Mouse (Mus musculus) heart, embryonic 11.5 days (tissue): ENCODE results near the gene Bhlha9. TPM values are rescaled to one million over a fixed set of nuclear protein-coding genes. Genes with fewer than 3 reads are reported as not detected.

ENCODE experiments used
- ATAC-seq: fragments of 200-750 bp; cut with Nextera tagmentation; replicated peaks from 2 replicates; pipeline ENCODE4 v1.8.0; 2017; ENCODE audit warnings: moderate library complexity; ENCODE audit not compliant: insufficient number of reproducible peaks, low FRiP score, low TSS enrichment
- H3K27ac ChIP-seq: fragments of 300-500 bp; sonication (generic); 2 replicates; pipeline ENCODE4 v1.5.1; 2014; ENCODE audit warnings: mild to moderate bottlenecking, low read depth, low read length
- H3K27me3 ChIP-seq: fragments of 300-500 bp; sonication (generic); 2 replicates; pipeline ENCODE4 v1.6.1; 2014; ENCODE audit warnings: mild to moderate bottlenecking, low read length, mixed read lengths; ENCODE audit not compliant: control insufficient read depth, insufficient read depth
- H3K36me3 ChIP-seq: fragments of 300-500 bp; sonication (generic); 2 replicates; pipeline ENCODE4 v1.6.1; 2014; ENCODE audit warnings: mild to moderate bottlenecking, low read length, moderate library complexity, mixed read lengths; ENCODE audit not compliant: control insufficient read depth, insufficient read depth
- H3K4me1 ChIP-seq: fragments of 300-500 bp; sonication (generic); 2 replicates; pipeline ENCODE4 v1.6.1; 2014; ENCODE audit warnings: low read length; ENCODE audit not compliant: control insufficient read depth, insufficient read depth
- H3K4me2 ChIP-seq: fragments of 300-500 bp; sonication (generic); 2 replicates; pipeline ENCODE4 v1.6.1; 2014; ENCODE audit warnings: mild to moderate bottlenecking, moderate library complexity
- H3K4me3 ChIP-seq: fragments of 300-500 bp; sonication (generic); 2 replicates; pipeline ENCODE4 v1.5.1; 2014; ENCODE audit warnings: low read depth, low read length
- H3K9ac ChIP-seq: fragments of 300-500 bp; sonication (generic); 2 replicates; pipeline ENCODE4 v1.6.1; 2014; ENCODE audit warnings: mild to moderate bottlenecking, low read depth, low read length, moderate library complexity
- H3K9me3 ChIP-seq: fragments of 300-500 bp; sonication (generic); replicated peaks from 2 replicates; pipeline ENCODE4 v1.6.1; 2016; ENCODE audit warnings: low read length; ENCODE audit not compliant: control insufficient read depth
- WGBS: fragments of 180-500 bp; shearing (Covaris S2); extraction: QIAGEN DNeasy Blood & Tissue Kit; methylation state at CpG from one replicate; pipeline ENCODE4 v1.1.7; 2014; ENCODE audit not compliant: insufficient replicate concordance; 5-methylcytosine and 5-hydroxymethylcytosine counted together
- polyA plus RNA-seq: library from polyadenylated mRNA; unstranded; fragments of >200 nt; fragmentation: Nextera tagmentation; extraction: Ambion mirVana; gene quantifications from 2 replicates; pipeline ENCODE4 v1.2.1, GENCODE M21; 2014

Bhlha9 gene
- polyA plus RNA-seq: 0.17 TPM in 1 of 2 replicates, not detected in the other

GRCm38 (mm10) chr11:76671871-76672475, at the start of gene Bhlha9:
Gene Bhlha9 (plus strand): TSS chr11:76672470.
- Histone ChIP-seq H3K4me3 (peak within 1 kb of the TSS; percentile 37), H3K9me3 (no peaks in the 10 kb centered on the region), H3K27ac (no peak within 1 kb of the TSS), H3K9ac (0 out of 2 replicates have a peak within 1 kb of the TSS, but pooled peaks have one; percentile 35), H3K4me2 (peak within 1 kb of the TSS; percentile 73), H3K4me1 (peaks cover 7% of the 10 kb centered on the region), H3K27me3 (peaks cover 69% of the 10 kb centered on the region), H3K36me3 (no peaks in the 10 kb centered on the region)
- WGBS: 55% methylated on average over 15 of the region's 15 CpGs
- ATAC-seq: no peak

GRCm38 (mm10) chr11:76622566-76623205, 49.6 kb upstream of the Bhlha9 start:
- H3K4me3 ChIP-seq: peak overlapping the region; percentile 69
- peak overlapping the region; percentile 64 for H3K9ac ChIP-seq
- ATAC-seq: peak; percentile 53; the same call in 1 of the 2 replicates
- no peaks in the 10 kb centered on the region for H3K9me3 ChIP-seq
- H3K27ac ChIP-seq: no peak overlapping the region
- peaks cover 10% of the 10 kb centered on the region for H3K4me1 ChIP-seq
- no peaks in the 10 kb centered on the region for H3K36me3 ChIP-seq
- WGBS: under 1% methylated on average over 62 of the region's 66 CpGs
- H3K27me3 ChIP-seq: peaks cover 8% of the 10 kb centered on the region
- peak overlapping the region; percentile 96 for H3K4me2 ChIP-seq

GRCm38 (mm10) chr11:76623206-76623961, 48.9 kb upstream of the Bhlha9 start:
- under 1% methylated on average over 71 of the region's 72 CpGs for WGBS
- Histone ChIP-seq H3K9ac (peak overlapping the region; percentile 64), H3K27me3 (peaks cover 8% of the 10 kb centered on the region), H3K9me3 (no peaks in the 10 kb centered on the region), H3K4me1 (peaks cover 13% of the 10 kb centered on the region), H3K36me3 (no peaks in the 10 kb centered on the region), H3K4me2 (peak overlapping the region; percentile 96), H3K4me3 (peak overlapping the region; percentile 69), H3K27ac (no peak overlapping the region)
- peak; percentile 78 for ATAC-seq

GRCm38 (mm10) chr11:76624071-76624470, 48.2 kb upstream of the Bhlha9 start:
- Histone ChIP-seq H3K9me3 (no peaks in the 10 kb centered on the region), H3K36me3 (no peaks in the 10 kb centered on the region), H3K27ac (no peak overlapping the region), H3K27me3 (peaks cover 8% of the 10 kb centered on the region), H3K4me3 (peak overlapping the region; percentile 69; the same call in 1 of the 2 replicates), H3K9ac (no peak overlapping the region; the same call in 1 of the 2 replicates), H3K4me1 (peaks cover 20% of the 10 kb centered on the region), H3K4me2 (peak overlapping the region; percentile 96)
- WGBS: 48% methylated on average over 10 of the region's 10 CpGs
- ATAC-seq: no peak

GRCm38 (mm10) chr11:76624881-76625280, 47.4 kb upstream of the Bhlha9 start:
- no peaks in the 10 kb centered on the region for H3K9me3 ChIP-seq
- H3K4me1 ChIP-seq: peaks cover 21% of the 10 kb centered on the region
- no peak for ATAC-seq
- H3K4me3 ChIP-seq: no peak overlapping the region
- no peaks in the 10 kb centered on the region for H3K36me3 ChIP-seq
- no peak overlapping the region for H3K27ac ChIP-seq
- peaks cover 8% of the 10 kb centered on the region for H3K27me3 ChIP-seq
- WGBS: 79% methylated on average over 3 of the region's 3 CpGs
- no peak overlapping the region for H3K9ac ChIP-seq
- no peak overlapping the region for H3K4me2 ChIP-seq

GRCm38 (mm10) chr11:76628613-76629012, 43.7 kb upstream of the Bhlha9 start:
- no peaks in the 10 kb centered on the region for H3K36me3 ChIP-seq
- peaks cover 16% of the 10 kb centered on the region for H3K4me1 ChIP-seq
- peak overlapping the region; percentile 19 for H3K4me2 ChIP-seq
- no peak overlapping the region for H3K4me3 ChIP-seq
- no peaks in the 10 kb centered on the region for H3K9me3 ChIP-seq
- H3K27me3 ChIP-seq: peaks cover 3% of the 10 kb centered on the region; the same call in 1 of the 2 replicates
- 0 out of 2 replicates have a peak overlapping the region, but pooled peaks have one; percentile 31 for H3K27ac ChIP-seq
- H3K9ac ChIP-seq: no peak overlapping the region
- ATAC-seq: no peak
- 18% methylated on average over 5 of the region's 5 CpGs for WGBS

- 34% methylated on average over 2 of the region's 2 CpGs for WGBS
- Histone ChIP-seq H3K27ac (no peak overlapping the region), H3K9ac (no peak overlapping the region), H3K4me3 (no peak overlapping the region), H3K36me3 (no peaks in the 10 kb centered on the region), H3K4me2 (no peak overlapping the region), H3K9me3 (no peaks in the 10 kb centered on the region), H3K4me1 (peaks cover 12% of the 10 kb centered on the region), H3K27me3 (no peaks in the 10 kb centered on the region)
- ATAC-seq: no peak
Observed at GRCm38 (mm10) chr11:76630023-76630422, 42.2 kb upstream of the Bhlha9 start.

GRCm38 (mm10) chr11:76630487-76630886, 41.8 kb upstream of the Bhlha9 start:
- ATAC-seq: no peak
- Histone ChIP-seq H3K27ac (no peak overlapping the region), H3K36me3 (no peaks in the 10 kb centered on the region), H3K4me1 (peaks cover 12% of the 10 kb centered on the region), H3K4me3 (no peak overlapping the region), H3K27me3 (no peaks in the 10 kb centered on the region), H3K4me2 (no peak overlapping the region), H3K9me3 (no peaks in the 10 kb centered on the region), H3K9ac (no peak overlapping the region)
- WGBS: 69% methylated on average over 5 of the region's 5 CpGs
